Mouse (Mus musculus): ENCODE results near the gene Pde1a.

- TF ChIP-seq MAFK (IDR thresholded peaks at IDR 0.05; ENCODE audit: insufficient read depth, low read depth, low read length) (no peak), HCFC1 (IDR thresholded peaks at IDR 0.05; ENCODE audit: borderline replicate concordance, insufficient read depth, low read length) (no peak), CHD2 (IDR thresholded peaks at IDR 0.05; ENCODE audit: low read depth, low read length) (no peak), ZC3H11A (IDR thresholded peaks at IDR 0.05; ENCODE audit: borderline replicate concordance, low read depth, low read length) (no peak), ZNF384 (IDR thresholded peaks at IDR 0.05; ENCODE audit: low read depth, low read length) (no peak)
Observed at GRCm38 (mm10) chr2:80150019-80150418, 20.8 kb upstream of the Pde1a start.

Measured in ES-E14 (cell line).